Mouse (Mus musculus) stomach, postnatal 0 days (tissue): ENCODE measurements at regions not wholly inside any gene's neighbourhood (a gene's known extent, or its start where the extent isn't known, plus 50 kb on each side); places are given as distances from the start of the nearest gene placed in this dataset.

ENCODE experiments used
- ATAC-seq: fragments of 200-750 bp; cut with Nextera tagmentation; 2 replicates; pipeline ENCODE4 v1.8.0; 2017; ENCODE audit not compliant: low FRiP score, low TSS enrichment
- DNase-seq: peaks from one replicate; pipeline ENCODE4 v3.0.0-alpha.2; 2016; ENCODE audit warnings: low spot score
- H3K27ac ChIP-seq: fragments of 300-500 bp; sonication (generic); replicated peaks from 2 replicates; pipeline ENCODE4 v1.5.1; 2014; ENCODE audit warnings: mild to moderate bottlenecking, control low read depth
- H3K27me3 ChIP-seq: fragments of 300-500 bp; sonication (generic); 2 replicates; pipeline ENCODE4 v1.6.1; 2014; ENCODE audit warnings: low read length; ENCODE audit not compliant: control insufficient read depth, insufficient read depth
- H3K36me3 ChIP-seq: fragments of 300-500 bp; sonication (generic); 2 replicates; pipeline ENCODE4 v1.6.1; 2014; ENCODE audit warnings: low read length, mixed read lengths; ENCODE audit not compliant: control insufficient read depth, insufficient read depth
- H3K4me1 ChIP-seq: fragments of 300-500 bp; sonication (generic); replicated peaks from 2 replicates; pipeline ENCODE4 v1.6.1; 2014; ENCODE audit warnings: antibody characterized with exemption; ENCODE audit not compliant: control insufficient read depth, insufficient read depth
- H3K4me2 ChIP-seq: fragments of 300-500 bp; sonication (generic); replicated peaks from 2 replicates; pipeline ENCODE4 v1.6.1; 2014; ENCODE audit warnings: low read depth, mild to moderate bottlenecking, control low read depth, moderate library complexity
- H3K4me3 ChIP-seq: fragments of 300-500 bp; sonication (generic); 2 replicates; pipeline ENCODE4 v1.5.1; 2014; ENCODE audit warnings: low read depth, low read length, control low read depth
- H3K9ac ChIP-seq: fragments of 300-500 bp; sonication (generic); 2 replicates; pipeline ENCODE4 v1.6.1; 2014; ENCODE audit warnings: mild to moderate bottlenecking, low read length, control low read depth, mixed read lengths
- H3K9me3 ChIP-seq: fragments of 300-500 bp; sonication (generic); 2 replicates; pipeline ENCODE4 v1.6.1; 2016; ENCODE audit warnings: low read length; ENCODE audit not compliant: control insufficient read depth
- CTCF ChIP-seq: IDR thresholded peaks from 2 replicates; pipeline ENCODE4 v1.5.1; 2016; ENCODE audit warnings: antibody characterized with exemption, low read depth, mild to moderate bottlenecking, moderate library complexity
- EP300 ChIP-seq: optimal IDR thresholded peaks from 2 replicates; pipeline ENCODE3; 2016; ENCODE audit warnings: antibody characterized with exemption
- WGBS: fragments of 180-500 bp; shearing (Covaris S2); extraction: QIAGEN DNeasy Blood & Tissue Kit; methylation state at CpG from one replicate; pipeline ENCODE4 v1.1.7; 2014; 5-methylcytosine and 5-hydroxymethylcytosine counted together

GRCm38 (mm10) chr10:111111020-111111419 is 53.5 kb upstream of the Osbpl8 start:
- Histone ChIP-seq H3K4me2 (no peak overlapping the region), H3K27ac (no peak overlapping the region), H3K4me3 (no peak overlapping the region), H3K4me1 (no peaks in the 10 kb centered on the region), H3K27me3 (no peaks in the 10 kb centered on the region), H3K36me3 (no peaks in the 10 kb centered on the region), H3K9ac (no peak overlapping the region), H3K9me3 (no peaks in the 10 kb centered on the region)
- no peak for DNase-seq
- TF ChIP-seq CTCF, result no peak
- no peak for TF ChIP-seq EP300
- 63% methylated on average over 10 of the region's 10 CpGs for WGBS
- ATAC-seq, result no peak

- Histone ChIP-seq H3K9me3 (no peaks in the 10 kb centered on the region), H3K4me2 (no peak overlapping the region), H3K27ac (no peak overlapping the region), H3K4me1 (no peaks in the 10 kb centered on the region), H3K9ac (no peak overlapping the region), H3K27me3 (no peaks in the 10 kb centered on the region), H3K4me3 (no peak overlapping the region), H3K36me3 (no peaks in the 10 kb centered on the region)
- DNase-seq (peak; percentile 57), ATAC-seq (no peak)
- 48% methylated on average over 24 of the region's 24 CpGs for WGBS
- no peak for TF ChIP-seq EP300
- TF ChIP-seq CTCF, result peak; percentile 87
Observed at GRCm38 (mm10) chr10:111108658-111109633, 55.6 kb upstream of the Osbpl8 start.

GRCm38 (mm10) chr10:111107852-111108251 is 56.7 kb upstream of the Osbpl8 start:
- 86% methylated on average over 5 of the region's 5 CpGs for WGBS
- ATAC-seq (no peak), DNase-seq (no peak)
- H3K36me3 ChIP-seq, result no peaks in the 10 kb centered on the region
- no peak overlapping the region for H3K9ac ChIP-seq
- no peak overlapping the region for H3K27ac ChIP-seq
- no peaks in the 10 kb centered on the region for H3K4me1 ChIP-seq
- no peaks in the 10 kb centered on the region for H3K27me3 ChIP-seq
- H3K9me3 ChIP-seq, result no peaks in the 10 kb centered on the region
- no peak overlapping the region for H3K4me3 ChIP-seq
- H3K4me2 ChIP-seq, result no peak overlapping the region
- TF ChIP-seq CTCF, result no peak
- TF ChIP-seq EP300, result no peak

GRCm38 (mm10) chr10:111107387-111107786 is 57.2 kb upstream of the Osbpl8 start:
- Histone ChIP-seq H3K36me3 (no peaks in the 10 kb centered on the region), H3K4me3 (no peak overlapping the region), H3K9me3 (no peaks in the 10 kb centered on the region), H3K27me3 (no peaks in the 10 kb centered on the region), H3K4me1 (no peaks in the 10 kb centered on the region), H3K9ac (no peak overlapping the region), H3K27ac (no peak overlapping the region), H3K4me2 (no peak overlapping the region)
- WGBS, result 65% methylated on average over 7 of the region's 7 CpGs
- ATAC-seq, result no peak
- peak; percentile 37 for DNase-seq
- TF ChIP-seq EP300 (no peak), CTCF (peak; percentile 73)

- 88% methylated on average over 5 of the region's 5 CpGs for WGBS
- ATAC-seq, result no peak
Observed at GRCm38 (mm10) chr10:111106411-111106810, 58.1 kb upstream of the Osbpl8 start.

GRCm38 (mm10) chr10:111105662-111106061 is 58.9 kb upstream of the Osbpl8 start:
- ATAC-seq, result no peak
- Histone ChIP-seq H3K36me3 (no peaks in the 10 kb centered on the region), H3K4me2 (no peak overlapping the region), H3K9me3 (no peaks in the 10 kb centered on the region), H3K27me3 (no peaks in the 10 kb centered on the region), H3K27ac (no peak overlapping the region), H3K4me3 (no peak overlapping the region), H3K9ac (no peak overlapping the region), H3K4me1 (no peaks in the 10 kb centered on the region)
- TF ChIP-seq EP300 (no peak), CTCF (no peak)
- 90% methylated on average over 5 of the region's 5 CpGs for WGBS
- DNase-seq, result no peak

More at GRCm38 (mm10) chr10:111106411-111106810, 58.1 kb upstream of the Osbpl8 start:
- H3K27me3 ChIP-seq, result no peaks in the 10 kb centered on the region
- H3K4me2 ChIP-seq, result no peak overlapping the region
- no peak overlapping the region for H3K9ac ChIP-seq
- no peak overlapping the region for H3K4me3 ChIP-seq
- TF ChIP-seq EP300 (no peak), CTCF (no peak)
- no peaks in the 10 kb centered on the region for H3K9me3 ChIP-seq
- no peaks in the 10 kb centered on the region for H3K4me1 ChIP-seq
- no peak for DNase-seq
- H3K36me3 ChIP-seq, result no peaks in the 10 kb centered on the region
- H3K27ac ChIP-seq, result no peak overlapping the region
